Mouse (Mus musculus) adrenal gland, adult 2 months (tissue): ENCODE results near the gene Lmnb2. TPM values are rescaled to one million over a fixed set of nuclear protein-coding genes. Genes with fewer than 3 reads are reported as not detected.
A peak's percentile ranks its signal among the peaks of the same experiment; 100 is the strongest.

Source experiments
- DNase-seq: peaks from one replicate; pipeline ENCODE4 v3.0.0; 2021
- polyA plus RNA-seq: library from polyadenylated mRNA; depleted of rRNA; stranded (reverse); fragments of >200 nt; gene quantifications from 2 replicates; pipeline ENCODE4 v1.2.3, GENCODE M21; 2012; rRNA removed
- total RNA-seq, 2 experiments: library from RNA; stranded (reverse); gene quantifications; 2 replicates each; pipeline ENCODE4 v1.2.3; 2021

Lmnb2 gene
- total and polyA plus RNA-seq, 3 experiments, result 10.8 to 17.9 (median 11.4) TPM

DNA sequence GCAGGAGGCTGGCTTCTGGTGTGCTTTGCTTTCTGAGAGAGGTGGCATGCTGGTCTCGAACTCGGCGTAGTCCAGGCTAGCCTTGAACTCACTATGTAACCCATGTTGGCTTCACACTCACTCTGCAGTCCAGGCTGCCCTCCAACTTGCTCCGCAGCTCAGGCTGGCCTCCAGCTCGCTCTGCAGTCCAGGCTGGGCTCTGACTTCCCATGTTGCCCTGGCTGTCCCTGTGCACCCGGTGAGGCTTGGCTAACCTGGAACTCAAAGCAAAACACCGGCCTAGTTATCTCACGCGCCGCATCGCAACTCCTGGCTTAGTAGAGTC lies 62.3 kb downstream of the Lmnb2 start:
- DNase-seq, result no peak

DNA sequence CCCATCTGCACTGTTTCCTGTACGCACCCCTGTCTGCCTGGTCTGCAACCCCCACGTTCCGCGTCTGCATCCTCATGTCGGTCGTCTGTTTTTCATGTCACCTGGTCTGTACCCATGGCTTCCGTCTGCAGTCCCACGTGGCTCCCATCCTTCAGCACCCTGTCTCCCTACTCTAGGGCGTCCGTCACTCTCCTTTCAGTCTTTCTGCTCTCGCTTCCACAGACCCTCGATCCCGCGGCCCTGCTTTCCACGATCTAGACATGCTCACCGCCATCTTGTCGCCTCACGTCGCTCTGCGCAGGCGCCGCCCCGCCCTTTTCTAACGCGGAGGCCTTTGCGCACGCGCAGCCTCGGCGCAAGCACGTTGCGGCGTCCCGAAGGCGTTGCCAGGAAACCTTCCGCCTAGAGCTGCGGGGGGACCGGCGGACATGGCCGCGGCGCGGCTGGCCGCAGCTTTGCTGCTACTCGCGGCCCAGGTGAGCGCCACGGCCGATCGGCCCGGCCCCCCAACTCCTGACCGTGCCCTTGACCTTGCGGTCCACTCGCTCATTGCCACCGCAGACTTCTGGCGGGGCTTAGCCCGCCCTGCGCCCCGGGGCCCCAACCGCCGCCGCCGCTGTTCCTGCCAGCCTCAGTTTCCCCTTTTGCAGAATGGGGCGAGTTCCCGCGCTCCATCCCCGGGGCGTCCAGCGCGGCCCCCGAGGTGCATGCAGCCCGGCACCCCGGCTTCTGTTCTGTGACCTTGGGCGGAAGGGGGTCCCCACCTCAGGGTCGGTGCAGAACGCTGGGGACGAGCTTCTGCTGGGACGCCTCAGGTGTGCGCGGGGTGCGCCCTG lies 62.9 kb downstream of the Lmnb2 start, which contains the start of the genes Lsm7 and Sppl2b:
TSS of gene Lsm7 (minus strand) at position 297 of the 836 bp plus-strand sequence.
TSS of gene Sppl2b (plus strand) at position 363 of the 836 bp plus-strand sequence.
- peak; percentile 99 for DNase-seq

Other genes with a start within 250 kb of the Lmnb2 start
- gene Mknk2, start 240.1 kb downstream of the Lmnb2 start, total RNA-seq, result 100 to 1,000 TPM; 185 to 189 TPM
- 427 and 546 TPM in 2 replicates for gene Mknk2, start 240.1 kb downstream of the Lmnb2 start, polyA plus RNA-seq
- 10 to 100 TPM; 18.0 to 19.4 TPM for gene Mob3a, start 216.3 kb downstream of the Lmnb2 start, total RNA-seq
- 22.5 and 27.1 TPM in 2 replicates for gene Mob3a, start 216.3 kb downstream of the Lmnb2 start, polyA plus RNA-seq
- 10 to 100 TPM; 13.2 to 21.2 TPM for gene Izumo4, start 216.1 kb downstream of the Lmnb2 start, total RNA-seq
- 73.3 and 74.3 TPM in 2 replicates for gene Izumo4, start 216.1 kb downstream of the Lmnb2 start, polyA plus RNA-seq
- 100 to 1,000 TPM in 1 of 2 experiments, 10 to 100 TPM in 1; 85.6 to 104 TPM for gene Ap3d1, start 176.0 kb downstream of the Lmnb2 start, total RNA-seq
- 98.1 and 131 TPM in 2 replicates for gene Ap3d1, start 176.0 kb downstream of the Lmnb2 start, polyA plus RNA-seq
- 10 to 100 TPM; 31.7 to 80.6 TPM for gene Dot1l, start 163.0 kb downstream of the Lmnb2 start, total RNA-seq
- 109 and 170 TPM in 2 replicates for gene Dot1l, start 163.0 kb downstream of the Lmnb2 start, polyA plus RNA-seq
- 10 to 100 TPM; 53.6 to 58.7 TPM for gene Sf3a2, start 120.0 kb downstream of the Lmnb2 start, total RNA-seq
- 103 and 104 TPM in 2 replicates for gene Sf3a2, start 120.0 kb downstream of the Lmnb2 start, polyA plus RNA-seq
- 10 to 100 TPM; 72.2 to 83.6 TPM for gene Plekhj1, start 119.6 kb downstream of the Lmnb2 start, total RNA-seq
- 81.1 and 102 TPM in 2 replicates for gene Plekhj1, start 119.6 kb downstream of the Lmnb2 start, polyA plus RNA-seq
- under 1 TPM; 0.73 to 0.95 TPM for gene Amh, start 113.0 kb downstream of the Lmnb2 start, total RNA-seq
- gene Amh, start 113.0 kb downstream of the Lmnb2 start, polyA plus RNA-seq, result 1.7 and 2.1 TPM in 2 replicates
- 10 to 100 TPM in 1 of 2 experiments, 1 to 10 TPM in 1; 2.3 to 18.5 TPM for gene Jsrp1, start 104.7 kb downstream of the Lmnb2 start, total RNA-seq
- gene Jsrp1, start 104.7 kb downstream of the Lmnb2 start, polyA plus RNA-seq, result 4.2 and 4.9 TPM in 2 replicates
- 100 to 1,000 TPM; 780 to 923 TPM for gene Oaz1, start 91.6 kb downstream of the Lmnb2 start, total RNA-seq
- 1,168 and 1,414 TPM in 2 replicates for gene Oaz1, start 91.6 kb downstream of the Lmnb2 start, polyA plus RNA-seq
- gene Lingo3, start 74.2 kb downstream of the Lmnb2 start, total RNA-seq, result 10 to 100 TPM in 1 of 2 experiments, 1 to 10 TPM in 1; 8.5 to 16.7 TPM
- gene Lingo3, start 74.2 kb downstream of the Lmnb2 start, polyA plus RNA-seq, result 13.8 and 18.7 TPM in 2 replicates
- 10 to 100 TPM; 22.3 to 36.2 TPM for gene Lsm7, start 63.0 kb downstream of the Lmnb2 start, total RNA-seq
- gene Lsm7, start 63.0 kb downstream of the Lmnb2 start, polyA plus RNA-seq, result 91.9 and 107 TPM in 2 replicates
- 10 to 100 TPM; 28.5 to 35.2 TPM for gene Sppl2b, start 63.0 kb downstream of the Lmnb2 start, total RNA-seq
- gene Sppl2b, start 63.0 kb downstream of the Lmnb2 start, polyA plus RNA-seq, result 114 and 116 TPM in 2 replicates
- gene Tmprss9, start 46.4 kb downstream of the Lmnb2 start, total RNA-seq, result not detected
- gene Tmprss9, start 46.4 kb downstream of the Lmnb2 start, polyA plus RNA-seq, result 0.18 and 0.21 TPM in 2 replicates
- 100 to 1,000 TPM; 174 to 231 TPM for gene Timm13, start 17.3 kb downstream of the Lmnb2 start, total RNA-seq
- gene Timm13, start 17.3 kb downstream of the Lmnb2 start, polyA plus RNA-seq, result 236 and 243 TPM in 2 replicates
- 10 to 100 TPM; 25.6 to 84.9 TPM for gene Gadd45b, start 11.8 kb upstream of the Lmnb2 start, total RNA-seq
- 37.6 and 50.8 TPM in 2 replicates for gene Gadd45b, start 11.8 kb upstream of the Lmnb2 start, polyA plus RNA-seq
- 1 to 10 TPM; 5.4 to 9.2 TPM for gene Gng7, start 96.7 kb upstream of the Lmnb2 start, total RNA-seq
- gene Gng7, start 96.7 kb upstream of the Lmnb2 start, polyA plus RNA-seq, result 8.5 and 8.6 TPM in 2 replicates
- gene Diras1, start 107.4 kb upstream of the Lmnb2 start, total RNA-seq, result 1 to 10 TPM; 1.4 to 3.6 TPM
- 2.1 and 2.4 TPM in 2 replicates for gene Diras1, start 107.4 kb upstream of the Lmnb2 start, polyA plus RNA-seq
- 10 to 100 TPM; 50.9 to 53.0 TPM for gene Slc39a3, start 119.2 kb upstream of the Lmnb2 start, total RNA-seq
- gene Slc39a3, start 119.2 kb upstream of the Lmnb2 start, polyA plus RNA-seq, result 121 and 154 TPM in 2 replicates
- gene Sgta, start 141.9 kb upstream of the Lmnb2 start, total RNA-seq, result 100 to 1,000 TPM; 198 to 288 TPM
- 495 and 554 TPM in 2 replicates for gene Sgta, start 141.9 kb upstream of the Lmnb2 start, polyA plus RNA-seq
- gene Thop1, start 151.8 kb upstream of the Lmnb2 start, total RNA-seq, result 10 to 100 TPM; 40.5 to 77.9 TPM
- gene Thop1, start 151.8 kb upstream of the Lmnb2 start, polyA plus RNA-seq, result 75.0 and 95.7 TPM in 2 replicates
- under 1 TPM; 0.59 to 0.86 TPM for gene Creb3l3, start 180.6 kb upstream of the Lmnb2 start, total RNA-seq
- 0.39 and 0.89 TPM in 2 replicates for gene Creb3l3, start 180.6 kb upstream of the Lmnb2 start, polyA plus RNA-seq
- gene Map2k2, start 187.7 kb upstream of the Lmnb2 start, total RNA-seq, result 100 to 1,000 TPM; 157 to 185 TPM
- 787 and 873 TPM in 2 replicates for gene Map2k2, start 187.7 kb upstream of the Lmnb2 start, polyA plus RNA-seq
- 10 to 100 TPM; 62.9 to 80.9 TPM for gene Zbtb7a, start 217.0 kb upstream of the Lmnb2 start, total RNA-seq
- gene Zbtb7a, start 217.0 kb upstream of the Lmnb2 start, polyA plus RNA-seq, result 150 and 158 TPM in 2 replicates
- gene Pias4, start 249.7 kb upstream of the Lmnb2 start, total RNA-seq, result 10 to 100 TPM; 27.3 to 29.8 TPM
- gene Pias4, start 249.7 kb upstream of the Lmnb2 start, polyA plus RNA-seq, result 41.4 and 48.6 TPM in 2 replicates